Mouse (Mus musculus): ENCODE measurements around the gene Palm2. TPM values are rescaled to one million over a fixed set of nuclear protein-coding genes. Genes with fewer than 3 reads are reported as not detected.

Palm2 gene
- polyA plus RNA-seq, 1 experiment from 2014 or later, result 1.5 TPM

DNA sequence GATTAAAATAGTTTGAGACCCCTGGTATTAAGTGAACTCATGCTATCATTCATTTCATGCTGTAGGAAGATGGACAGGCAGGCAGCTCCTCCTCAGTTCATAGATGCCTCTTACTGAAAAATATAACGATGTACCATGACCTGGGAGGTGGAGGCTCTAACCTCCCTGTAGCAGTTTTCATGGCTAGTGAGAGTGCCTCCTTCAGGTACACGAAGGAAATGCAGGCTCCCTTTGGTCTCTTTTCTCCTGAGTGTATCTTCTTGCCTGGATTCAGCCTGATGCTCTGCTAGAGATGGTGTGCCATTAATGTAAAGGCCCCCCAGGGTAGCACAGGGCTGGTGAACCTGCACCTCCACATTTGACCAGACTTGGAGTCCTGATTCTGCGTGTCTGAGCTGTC is 222.8 kb downstream of the Palm2 start:
- Histone ChIP-seq H3K4me2 (replicated peaks; ENCODE audit: low read depth) (no peak overlapping the region), H3K4me3 (ENCODE audit: low read depth, low read length) (no peak overlapping the region), H3K9ac (ENCODE audit: low read length) (no peak overlapping the region), H3K36me3 (ENCODE audit: control insufficient read depth, insufficient read depth, low read length) (no peaks in the 10 kb centered on the region), H3K27ac (replicated peaks) (no peak overlapping the region), H3K27me3 (ENCODE audit: control insufficient read depth, insufficient read depth, low read length) (no peaks in the 10 kb centered on the region), H3K9me3 (ENCODE audit: control insufficient read depth, low read length) (no peaks in the 10 kb centered on the region), H3K4me1 (replicated peaks; ENCODE audit: control insufficient read depth, insufficient read depth) (no peaks in the 10 kb centered on the region)
- ATAC-seq (ENCODE audit: low FRiP score, low TSS enrichment) (no peak), DNase-seq (ENCODE audit: low spot score) (no peak)
- WGBS, result 87% methylated on average over 3 of the region's 3 CpGs
- TF ChIP-seq CTCF (IDR thresholded peaks at IDR 0.05; ENCODE audit: low read depth) (no peak), EP300 (optimal IDR thresholded peaks at IDR 0.05) (no peak)

DNA sequence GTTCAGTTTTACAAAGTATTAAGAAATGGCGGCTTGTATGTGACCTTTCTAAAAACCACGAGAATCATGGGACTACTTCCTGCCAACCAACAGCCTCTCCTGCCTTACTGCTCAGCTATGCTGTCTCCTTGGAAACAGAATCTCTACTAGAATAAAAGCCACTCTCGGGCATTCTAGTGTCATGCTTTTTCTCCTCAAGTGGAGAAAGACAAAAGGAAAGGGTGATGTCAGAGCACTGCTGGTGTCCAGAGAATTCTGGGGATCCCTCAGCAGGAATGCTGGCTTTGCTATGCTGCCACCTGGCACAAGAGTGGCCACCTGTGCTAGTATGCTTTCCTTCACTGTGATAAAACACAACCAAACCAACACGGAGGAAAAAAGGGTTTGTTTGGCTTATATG is 226.4 kb downstream of the Palm2 start:
- DNase-seq (ENCODE audit: low spot score) (no peak), ATAC-seq (ENCODE audit: low FRiP score, low TSS enrichment) (no peak)
- Histone ChIP-seq H3K27ac (replicated peaks) (no peak overlapping the region), H3K4me3 (ENCODE audit: low read depth, low read length) (no peak overlapping the region), H3K9me3 (ENCODE audit: control insufficient read depth, low read length) (no peaks in the 10 kb centered on the region), H3K36me3 (ENCODE audit: control insufficient read depth, insufficient read depth, low read length) (no peaks in the 10 kb centered on the region), H3K4me1 (replicated peaks; ENCODE audit: control insufficient read depth, insufficient read depth) (no peaks in the 10 kb centered on the region), H3K27me3 (ENCODE audit: control insufficient read depth, insufficient read depth, low read length) (no peaks in the 10 kb centered on the region), H3K4me2 (replicated peaks; ENCODE audit: low read depth) (no peak overlapping the region), H3K9ac (ENCODE audit: low read length) (no peak overlapping the region)
- TF ChIP-seq EP300 (optimal IDR thresholded peaks at IDR 0.05), result no peak
- no peak for TF ChIP-seq CTCF (IDR thresholded peaks at IDR 0.05; ENCODE audit: low read depth)
- WGBS, result 25% methylated on average over 4 of the region's 4 CpGs

DNA sequence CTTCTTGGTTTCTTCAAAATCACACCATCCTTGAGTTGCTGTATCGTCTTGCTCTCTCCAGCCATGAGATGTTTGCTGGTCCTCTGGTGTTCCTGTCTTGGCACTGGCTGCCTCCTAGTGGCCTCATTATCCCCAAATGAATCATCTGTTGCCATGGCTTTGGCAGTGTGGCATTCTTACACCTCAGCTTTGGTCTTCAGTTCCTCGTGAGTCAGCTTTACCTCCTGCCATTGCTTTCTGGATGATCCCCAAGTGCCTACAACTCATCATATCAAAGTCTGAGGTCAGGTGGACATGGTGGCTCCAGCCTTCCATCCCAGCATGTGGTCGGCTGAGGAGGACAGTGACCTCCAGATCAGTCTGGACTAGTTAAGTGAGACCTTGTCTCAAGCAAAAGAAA is 232.1 kb downstream of the Palm2 start:
- H3K9ac ChIP-seq (ENCODE audit: low read length), result no peak overlapping the region
- H3K36me3 ChIP-seq (ENCODE audit: control insufficient read depth, insufficient read depth, low read length), result no peaks in the 10 kb centered on the region
- H3K4me2 ChIP-seq (replicated peaks; ENCODE audit: low read depth), result no peak overlapping the region
- TF ChIP-seq EP300 (optimal IDR thresholded peaks at IDR 0.05) (no peak), CTCF (IDR thresholded peaks at IDR 0.05; ENCODE audit: low read depth) (peak; percentile 16; the same call in 1 of the 2 replicates)
- no peak overlapping the region for H3K4me3 ChIP-seq (ENCODE audit: low read depth, low read length)
- no peaks in the 10 kb centered on the region for H3K27me3 ChIP-seq (ENCODE audit: control insufficient read depth, insufficient read depth, low read length)
- H3K9me3 ChIP-seq (ENCODE audit: control insufficient read depth, low read length), result no peaks in the 10 kb centered on the region
- DNase-seq (ENCODE audit: low spot score), result no peak
- no peak for ATAC-seq (ENCODE audit: low FRiP score, low TSS enrichment)
- no peak overlapping the region for H3K27ac ChIP-seq (replicated peaks)
- 73% methylated on average over 3 of the region's 3 CpGs for WGBS
- H3K4me1 ChIP-seq (replicated peaks; ENCODE audit: control insufficient read depth, insufficient read depth), result no peaks in the 10 kb centered on the region

DNA sequence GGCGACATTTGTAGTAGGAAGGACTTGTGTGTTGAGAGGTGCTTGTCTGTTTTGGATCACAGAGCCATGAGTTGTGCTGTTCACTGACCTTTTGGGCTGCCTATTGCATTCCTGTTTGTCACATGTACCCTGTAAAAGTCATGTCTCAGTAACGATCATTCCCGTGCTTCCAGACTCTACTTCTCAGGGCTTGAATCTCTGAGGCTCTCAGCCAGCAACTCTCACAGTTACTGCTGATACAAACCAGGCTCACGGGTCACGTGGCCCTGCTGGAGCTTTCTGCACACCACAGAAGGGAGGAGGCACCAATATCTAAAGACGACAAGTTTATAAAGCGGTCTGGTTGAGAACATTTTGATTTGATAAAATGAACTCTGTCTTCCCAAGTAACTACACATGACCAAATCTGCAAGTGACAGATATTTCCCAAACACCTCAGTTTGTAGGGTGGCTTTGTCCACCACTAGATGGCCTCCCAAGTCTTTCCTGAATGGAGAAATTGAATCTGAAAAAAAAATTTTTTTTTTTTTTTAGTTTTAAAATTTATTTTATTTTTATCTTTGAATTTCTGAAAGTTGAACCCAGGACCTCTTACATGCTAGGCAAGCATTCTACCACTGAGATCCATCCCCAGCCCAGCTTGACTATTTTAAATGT is 236.9 kb downstream of the Palm2 start:
- ATAC-seq (ENCODE audit: low FRiP score, low TSS enrichment) (peak; percentile 11; the same call in 1 of the 2 replicates), DNase-seq (ENCODE audit: low spot score) (peak; percentile 26)
- H3K27ac ChIP-seq (replicated peaks), result no peak overlapping the region; the same call in 1 of the 2 replicates
- no peaks in the 10 kb centered on the region for H3K4me1 ChIP-seq (replicated peaks; ENCODE audit: control insufficient read depth, insufficient read depth)
- no peak overlapping the region for H3K4me3 ChIP-seq (ENCODE audit: low read depth, low read length)
- no peak overlapping the region for H3K4me2 ChIP-seq (replicated peaks; ENCODE audit: low read depth)
- TF ChIP-seq CTCF (IDR thresholded peaks at IDR 0.05; ENCODE audit: low read depth), result peak; percentile 72
- TF ChIP-seq EP300 (optimal IDR thresholded peaks at IDR 0.05), result no peak
- no peaks in the 10 kb centered on the region for H3K36me3 ChIP-seq (ENCODE audit: control insufficient read depth, insufficient read depth, low read length)
- WGBS, result 37% methylated on average over 7 of the region's 7 CpGs
- H3K9me3 ChIP-seq (ENCODE audit: control insufficient read depth, low read length), result no peaks in the 10 kb centered on the region
- H3K9ac ChIP-seq (ENCODE audit: low read length), result no peak overlapping the region
- no peaks in the 10 kb centered on the region for H3K27me3 ChIP-seq (ENCODE audit: control insufficient read depth, insufficient read depth, low read length)

DNA sequence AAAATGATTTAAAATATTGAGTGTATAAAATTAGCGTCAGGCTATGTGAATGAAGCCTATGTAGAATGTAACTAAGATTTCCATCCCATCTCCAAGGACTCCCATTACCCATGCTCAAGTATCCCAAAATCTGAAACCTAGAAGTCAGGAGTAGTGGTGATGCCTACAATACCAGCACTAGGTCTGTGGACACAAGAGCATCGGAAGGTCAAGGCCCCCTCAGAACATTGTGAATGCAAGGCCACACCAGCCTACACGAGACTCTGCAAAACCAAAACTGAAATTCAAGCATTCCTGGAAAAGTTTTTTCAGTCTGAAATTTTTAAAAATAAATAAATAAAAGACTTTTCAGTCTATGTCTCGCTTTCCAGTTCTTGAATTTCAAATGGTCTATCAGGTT is 238.5 kb downstream of the Palm2 start:
- H3K9me3 ChIP-seq (ENCODE audit: control insufficient read depth, low read length), result no peaks in the 10 kb centered on the region
- no peaks in the 10 kb centered on the region for H3K36me3 ChIP-seq (ENCODE audit: control insufficient read depth, insufficient read depth, low read length)
- H3K4me1 ChIP-seq (replicated peaks; ENCODE audit: control insufficient read depth, insufficient read depth), result no peaks in the 10 kb centered on the region
- no peaks in the 10 kb centered on the region for H3K27me3 ChIP-seq (ENCODE audit: control insufficient read depth, insufficient read depth, low read length)
- no peak overlapping the region for H3K9ac ChIP-seq (ENCODE audit: low read length)
- TF ChIP-seq CTCF (IDR thresholded peaks at IDR 0.05; ENCODE audit: low read depth) (no peak), EP300 (optimal IDR thresholded peaks at IDR 0.05) (no peak)
- no peak overlapping the region for H3K4me3 ChIP-seq (ENCODE audit: low read depth, low read length)
- ATAC-seq (ENCODE audit: low FRiP score, low TSS enrichment), result no peak
- no peak overlapping the region for H3K27ac ChIP-seq (replicated peaks)
- H3K4me2 ChIP-seq (replicated peaks; ENCODE audit: low read depth), result no peak overlapping the region
- no peak for DNase-seq (ENCODE audit: low spot score)
- 73% methylated on average over 4 of the region's 4 CpGs for WGBS
